Mouse (Mus musculus) hindbrain, embryonic 14.5 days (tissue): ENCODE measurements around the gene Vmn1r179. TPM values are rescaled to one million over a fixed set of nuclear protein-coding genes. Genes with fewer than 3 reads are reported as not detected.
"Not testable (repeated sequence)": the region's sequence is repeated elsewhere in the genome, so short reads cannot be mapped to it uniquely, and the experiment has no call there.

Experiments
- ATAC-seq: fragments of 200-750 bp; cut with Nextera tagmentation; 2 replicates; pipeline ENCODE4 v1.8.0; 2017; ENCODE audit warnings: moderate number of reproducible peaks, mild to moderate bottlenecking, moderate TSS enrichment, moderate library complexity; ENCODE audit not compliant: low FRiP score
- DNase-seq: peaks from one replicate; pipeline ENCODE4 v3.0.0-alpha.2; 2015; ENCODE audit warnings: low spot score
- H3K27ac ChIP-seq: fragments of 300-500 bp; sonication (generic); 2 replicates; pipeline ENCODE4 v1.5.1; 2014; ENCODE audit warnings: mild to moderate bottlenecking, moderate library complexity
- H3K27me3 ChIP-seq: fragments of 300-500 bp; sonication (generic); 2 replicates; pipeline ENCODE4 v1.6.1; 2014; ENCODE audit warnings: mild to moderate bottlenecking, low read length, mixed read lengths; ENCODE audit not compliant: control insufficient read depth, insufficient read depth
- H3K36me3 ChIP-seq: fragments of 300-500 bp; sonication (generic); replicated peaks from 2 replicates; pipeline ENCODE4 v1.6.1; 2014; ENCODE audit not compliant: control insufficient read depth, insufficient read depth
- H3K4me1 ChIP-seq: fragments of 300-500 bp; sonication (generic); replicated peaks from 2 replicates; pipeline ENCODE4 v1.6.1; 2014; ENCODE audit warnings: antibody characterized with exemption, low read length, mixed read lengths; ENCODE audit not compliant: control insufficient read depth, insufficient read depth
- H3K4me2 ChIP-seq: fragments of 300-500 bp; sonication (generic); replicated peaks from 2 replicates; pipeline ENCODE4 v1.6.1; 2014; ENCODE audit warnings: mild to moderate bottlenecking, moderate library complexity
- H3K4me3 ChIP-seq: fragments of 300-500 bp; sonication (generic); replicated peaks from 2 replicates; pipeline ENCODE4 v1.5.1; 2014; ENCODE audit warnings: mild to moderate bottlenecking, low read length
- H3K9ac ChIP-seq: fragments of 300-500 bp; sonication (generic); 2 replicates; pipeline ENCODE4 v1.6.1; 2014
- H3K9me3 ChIP-seq: fragments of 300-500 bp; sonication (generic); 2 replicates; pipeline ENCODE4 v1.6.1; 2016; ENCODE audit warnings: low read length; ENCODE audit not compliant: control insufficient read depth
- WGBS: fragments of 180-500 bp; shearing (Covaris S2); extraction: QIAGEN DNeasy Blood & Tissue Kit; methylation state at CpG from one replicate; pipeline ENCODE4 v1.1.7; 2014; 5-methylcytosine and 5-hydroxymethylcytosine counted together
- polyA plus RNA-seq: library from polyadenylated mRNA; unstranded; fragments of >200 nt; fragmentation: Nextera tagmentation; extraction: Ambion mirVana; gene quantifications from 2 replicates; pipeline ENCODE4 v1.2.1, GENCODE M21; 2014

The Vmn1r179 gene
- polyA plus RNA-seq: not detected in 2 replicates

DNA sequence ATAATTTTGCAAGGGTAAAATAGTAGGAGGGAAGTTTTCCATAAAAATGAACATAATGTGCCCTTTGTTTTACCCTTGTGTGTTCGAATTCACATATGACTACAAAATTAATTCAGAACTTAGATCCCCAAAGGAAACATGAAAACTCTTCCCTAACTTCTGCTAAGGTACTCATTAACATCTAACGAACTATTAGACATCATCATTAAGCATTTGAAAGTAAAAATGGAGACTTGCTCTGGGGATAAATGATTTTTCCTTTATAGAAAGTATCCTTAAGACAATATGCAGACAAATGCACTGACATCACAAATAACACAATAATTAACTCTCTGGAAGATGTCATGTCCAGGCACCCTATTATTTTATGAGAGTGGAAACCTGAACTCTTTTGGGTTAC is at the start of gene Vmn1r179:
TSS of gene Vmn1r179 (plus strand) at position 301 of the 400 bp plus-strand sequence.
- ATAC-seq (no peak), DNase-seq (no peak)
- H3K36me3 ChIP-seq: no peaks in the 10 kb centered on the region
- WGBS: 52% methylated on average over 2 of the region's 2 CpGs
- peaks cover 31% of the 10 kb centered on the region for H3K9me3 ChIP-seq
- no peaks in the 10 kb centered on the region for H3K4me1 ChIP-seq
- H3K4me3 ChIP-seq: no peak within 1 kb of the TSS
- no peak within 1 kb of the TSS for H3K4me2 ChIP-seq
- no peak within 1 kb of the TSS for H3K27ac ChIP-seq
- H3K27me3 ChIP-seq: no peaks in the 10 kb centered on the region
- H3K9ac ChIP-seq: no peak within 1 kb of the TSS

DNA sequence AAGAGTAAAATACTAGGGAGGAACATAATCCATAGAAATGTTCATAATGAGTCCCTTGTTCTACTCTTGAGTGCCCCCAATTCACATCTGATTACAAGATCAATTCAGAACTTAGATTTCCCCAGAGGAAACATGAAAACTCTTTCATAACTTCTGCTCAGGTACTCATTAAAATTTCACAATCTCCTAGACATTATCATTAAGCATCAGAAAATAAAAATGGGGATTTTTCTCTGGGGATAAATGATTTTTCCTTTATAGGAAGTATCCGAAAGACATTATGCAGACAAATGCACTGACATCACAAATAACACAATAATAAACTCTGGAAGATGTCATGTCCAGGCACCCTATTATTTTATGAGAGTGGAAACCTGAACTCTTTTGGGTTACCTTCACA is 35.1 kb upstream of the Vmn1r179 start, which contains the start of gene Vmn1r178:
TSS of gene Vmn1r178 (plus strand) at position 301 of the 400 bp plus-strand sequence.
- ATAC-seq (no peak), DNase-seq (no peak)
- no peak within 1 kb of the TSS for H3K4me2 ChIP-seq
- no peaks in the 10 kb centered on the region for H3K27me3 ChIP-seq
- no peaks in the 10 kb centered on the region for H3K4me1 ChIP-seq
- no peaks in the 10 kb centered on the region for H3K36me3 ChIP-seq
- no peak within 1 kb of the TSS for H3K27ac ChIP-seq
- no peak within 1 kb of the TSS for H3K4me3 ChIP-seq
- H3K9me3 ChIP-seq: peaks cover 31% of the 10 kb centered on the region
- 91% methylated on average over 1 of the region's 1 CpGs for WGBS
- H3K9ac ChIP-seq: no peak within 1 kb of the TSS

DNA sequence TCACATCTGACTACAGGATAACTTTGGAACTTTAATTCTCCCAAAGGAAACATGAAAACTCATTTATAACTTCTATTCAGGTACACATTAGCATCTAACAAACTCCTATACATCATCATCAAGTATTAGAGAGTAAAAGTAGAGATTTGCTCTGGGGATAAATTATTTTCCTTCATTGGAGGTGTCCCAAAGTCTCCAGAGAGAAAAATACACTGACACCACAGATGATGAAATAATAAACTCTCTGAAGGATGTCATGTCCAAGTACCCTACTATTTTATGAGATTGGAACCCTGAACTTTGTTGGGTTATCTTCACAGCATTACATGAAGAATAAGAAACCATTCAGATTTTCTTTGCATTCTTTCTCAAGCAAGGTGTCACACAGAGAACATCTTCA is 23.6 kb downstream of the Vmn1r179 start, which contains the start of gene Vmn1r180:
TSS of gene Vmn1r180 (plus strand) at position 301 of the 400 bp plus-strand sequence.
- Histone ChIP-seq H3K4me2 (no peak within 1 kb of the TSS), H3K9me3 (peaks cover 10% of the 10 kb centered on the region; the same call in 1 of the 2 replicates)
- ATAC-seq: no peak

DNA sequence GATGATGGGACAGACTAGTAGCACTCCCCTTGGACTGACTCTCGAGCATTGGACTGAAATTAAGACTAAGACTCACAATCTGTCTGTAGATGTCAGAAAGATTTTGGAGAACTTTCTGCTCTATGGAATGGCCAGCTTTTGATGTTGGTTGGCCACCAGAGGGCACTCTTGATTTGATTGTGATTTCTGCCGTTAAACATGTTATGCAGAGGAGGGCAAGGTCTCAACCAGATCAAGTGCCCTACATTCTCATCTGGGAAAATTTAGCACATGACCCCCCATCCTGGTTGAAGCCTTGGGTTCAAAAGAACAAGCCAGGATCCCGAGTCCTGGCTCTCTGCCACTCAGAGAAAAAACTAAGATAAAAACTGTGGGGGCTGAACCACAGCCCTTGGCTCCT is 41.3 kb downstream of the Vmn1r179 start:
- 68% methylated on average over 3 of the region's 3 CpGs for WGBS
- not testable (repeated sequence) for H3K27me3 ChIP-seq, H3K36me3 ChIP-seq, H3K4me3 ChIP-seq, H3K9ac ChIP-seq, H3K27ac ChIP-seq, H3K4me1 ChIP-seq, ATAC-seq, H3K4me2 ChIP-seq, DNase-seq
- H3K9me3 ChIP-seq: peaks cover 32% of the 10 kb centered on the region

More for the DNA sequence above, 23.6 kb downstream of the Vmn1r179 start, which contains the start of gene Vmn1r180:
- Histone ChIP-seq H3K4me1 (no peaks in the 10 kb centered on the region), H3K36me3 (no peaks in the 10 kb centered on the region), H3K27ac (no peak within 1 kb of the TSS), H3K4me3 (no peak within 1 kb of the TSS), H3K9ac (no peak within 1 kb of the TSS), H3K27me3 (no peaks in the 10 kb centered on the region)
- DNase-seq: no peak

DNA sequence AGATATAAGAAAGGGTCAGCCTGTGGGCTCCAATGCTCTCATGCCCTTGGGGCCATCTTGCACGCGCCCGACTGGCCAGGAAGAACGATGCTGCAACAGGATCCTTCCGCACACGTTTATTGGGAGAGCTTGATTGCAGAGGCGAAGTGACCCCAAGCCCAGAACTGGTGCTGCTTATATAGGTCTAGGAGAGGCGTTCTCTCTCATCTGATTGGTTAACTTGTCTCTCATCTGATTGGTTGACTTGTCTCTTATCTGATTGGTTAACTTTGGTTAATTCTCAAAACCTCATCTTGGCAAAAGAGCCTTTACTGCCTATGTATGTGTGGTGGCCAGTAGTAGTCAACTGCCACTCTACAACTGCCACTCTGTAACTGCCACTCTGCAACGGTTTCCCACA is 47.5 kb downstream of the Vmn1r179 start, which contains the start of gene Vmn1r181:
TSS of gene Vmn1r181 (plus strand) at position 301 of the 400 bp plus-strand sequence.
- not testable (repeated sequence) for ATAC-seq
- 88% methylated on average over 9 of the region's 9 CpGs for WGBS

More for the DNA sequence above, 47.5 kb downstream of the Vmn1r179 start, which contains the start of gene Vmn1r181:
- not testable (repeated sequence) for H3K4me1 ChIP-seq, H3K4me3 ChIP-seq, H3K4me2 ChIP-seq, H3K36me3 ChIP-seq, H3K27ac ChIP-seq, H3K9ac ChIP-seq, H3K27me3 ChIP-seq, DNase-seq
- H3K9me3 ChIP-seq: peaks cover 31% of the 10 kb centered on the region

Other genes starting within 250 kb of the Vmn1r179 start
- gene Vmn1r173, start 226.3 kb upstream of the Vmn1r179 start, polyA plus RNA-seq: not detected in 2 replicates
- not detected in 2 replicates for gene Vmn1r174, start 174.7 kb upstream of the Vmn1r179 start, polyA plus RNA-seq
- not detected in 2 replicates for gene Vmn1r175, start 116.3 kb upstream of the Vmn1r179 start, polyA plus RNA-seq
- not detected in 2 replicates for gene Vmn1r176, start 89.6 kb upstream of the Vmn1r179 start, polyA plus RNA-seq
- not detected in 2 replicates for gene Vmn1r177, start 60.5 kb upstream of the Vmn1r179 start, polyA plus RNA-seq
- not detected in 2 replicates for gene Vmn1r178, start 35.0 kb upstream of the Vmn1r179 start, polyA plus RNA-seq
- gene Vmn1r180, start 23.7 kb downstream of the Vmn1r179 start, polyA plus RNA-seq: not detected in 2 replicates
- gene Vmn1r181, start 47.6 kb downstream of the Vmn1r179 start, polyA plus RNA-seq: not detected in 2 replicates
- gene V1rd19, start 74.7 kb downstream of the Vmn1r179 start, polyA plus RNA-seq: not detected in 2 replicates
- not detected in 2 replicates for gene Vmn1r183, start 126.3 kb downstream of the Vmn1r179 start, polyA plus RNA-seq
- gene Zfp180, start 154.9 kb downstream of the Vmn1r179 start, polyA plus RNA-seq: 34.3 and 39.6 TPM in 2 replicates
- 8.5 and 9.0 TPM in 2 replicates for gene Zfp112, start 185.3 kb downstream of the Vmn1r179 start, polyA plus RNA-seq
- 26.1 and 28.8 TPM in 2 replicates for gene Zfp235, start 207.2 kb downstream of the Vmn1r179 start, polyA plus RNA-seq
- gene Zfp114, start 248.1 kb downstream of the Vmn1r179 start, polyA plus RNA-seq: 3.7 and 4.0 TPM in 2 replicates